Mouse (Mus musculus) limb, embryonic 15.5 days (tissue): Measurements from ENCODE around the gene Mrpl23. TPM values are rescaled to one million over a fixed set of nuclear protein-coding genes. Genes with fewer than 3 reads are reported as not detected.

Source experiments
- ATAC-seq: fragments of 200-750 bp; cut with Nextera tagmentation; 2 replicates; pipeline ENCODE4 v1.8.0; 2017; ENCODE audit warnings: low read depth, moderate TSS enrichment; ENCODE audit not compliant: insufficient number of reproducible peaks, low FRiP score, low TSS enrichment
- H3K27ac ChIP-seq: fragments of 300-500 bp; sonication (generic); 2 replicates; pipeline ENCODE4 v1.5.1; 2015; ENCODE audit warnings: moderate library complexity, mild to moderate bottlenecking, inconsistent platforms
- H3K27me3 ChIP-seq: fragments of 300-500 bp; sonication (generic); 2 replicates; pipeline ENCODE4 v1.6.1; 2015; ENCODE audit warnings: inconsistent platforms
- H3K36me3 ChIP-seq: fragments of 300-500 bp; sonication (generic); 2 replicates; pipeline ENCODE4 v1.6.1; 2015; ENCODE audit warnings: inconsistent platforms
- H3K4me1 ChIP-seq: fragments of 300-500 bp; sonication (generic); 2 replicates; pipeline ENCODE4 v1.6.1; 2015; ENCODE audit warnings: inconsistent platforms
- H3K4me2 ChIP-seq: fragments of 300-500 bp; sonication (generic); 2 replicates; pipeline ENCODE4 v1.6.1; 2015; ENCODE audit warnings: mild to moderate bottlenecking, inconsistent platforms
- H3K4me3 ChIP-seq: fragments of 300-500 bp; sonication (generic); 2 replicates; pipeline ENCODE4 v1.5.1; 2015; ENCODE audit warnings: mild to moderate bottlenecking, inconsistent platforms
- H3K9ac ChIP-seq: fragments of 300-500 bp; sonication (generic); 2 replicates; pipeline ENCODE4 v1.6.1; 2015; ENCODE audit warnings: inconsistent platforms
- H3K9me3 ChIP-seq: fragments of 300-500 bp; sonication (generic); 2 replicates; pipeline ENCODE4 v1.6.1; 2016; ENCODE audit warnings: inconsistent platforms
- WGBS: fragments of 180-500 bp; shearing (Covaris S2); methylation state at CpG from one replicate; pipeline ENCODE4 v1.1.7; 2015; 5-methylcytosine and 5-hydroxymethylcytosine counted together
- polyA plus RNA-seq: library from polyadenylated mRNA; unstranded; fragments of >200 nt; fragmentation: Nextera tagmentation; extraction: Ambion mirVana; gene quantifications from 2 replicates; pipeline ENCODE4 v1.2.1, GENCODE M21; 2015

Mrpl23 gene
- polyA plus RNA-seq: 28.8 and 30.5 TPM in 2 replicates

DNA sequence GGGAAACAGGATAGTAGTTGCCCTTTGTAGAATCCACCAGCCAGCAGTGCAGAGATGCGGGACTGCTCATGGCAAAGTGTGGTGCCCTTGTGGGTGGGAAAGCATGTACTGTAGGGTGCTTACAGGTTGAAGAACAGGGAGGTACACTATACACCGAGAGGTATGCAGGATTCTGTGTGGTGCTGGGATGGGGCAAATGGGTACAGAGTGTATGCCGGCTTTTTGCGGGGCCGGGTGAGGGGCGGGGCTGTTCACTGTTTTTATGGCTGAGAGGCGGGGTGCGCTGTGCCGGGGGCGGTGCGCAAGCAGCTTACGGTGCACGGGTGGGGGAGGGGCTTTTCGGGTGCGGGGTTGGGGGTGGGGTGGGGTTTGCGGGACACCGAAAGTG lies at the start of gene Mrpl23:
Mrpl23 (plus strand) TSS at position 16 of the 388 bp plus-strand sequence.
- H3K4me1 ChIP-seq: peaks cover 63% of the 10 kb centered on the region
- no peaks in the 10 kb centered on the region for H3K36me3 ChIP-seq
- peak; percentile 63 for ATAC-seq
- H3K4me3 ChIP-seq: peak within 1 kb of the TSS; percentile 52
- peak within 1 kb of the TSS; percentile 97 for H3K27ac ChIP-seq
- no peaks in the 10 kb centered on the region for H3K27me3 ChIP-seq
- H3K9ac ChIP-seq: peak within 1 kb of the TSS; percentile 75
- H3K9me3 ChIP-seq: no peaks in the 10 kb centered on the region
- peak within 1 kb of the TSS; percentile 71 for H3K4me2 ChIP-seq
- WGBS: 2% methylated on average over 15 of the region's 17 CpGs

GRCm38 (mm10) chr7:142483136-142483535 lies 49.4 kb upstream of the Mrpl23 start:
- Histone ChIP-seq H3K27ac (peak overlapping the region; percentile 97), H3K9ac (no peak overlapping the region), H3K4me2 (no peak overlapping the region), H3K4me3 (no peak overlapping the region), H3K27me3 (no peaks in the 10 kb centered on the region), H3K9me3 (no peaks in the 10 kb centered on the region), H3K4me1 (peaks cover 87% of the 10 kb centered on the region), H3K36me3 (0 out of 2 replicates have a peak, but pooled peaks cover 2% of the 10 kb centered on the region)
- WGBS: 15% methylated on average over 11 of the region's 11 CpGs
- peak; percentile 4; the same call in 1 of the 2 replicates for ATAC-seq

DNA sequence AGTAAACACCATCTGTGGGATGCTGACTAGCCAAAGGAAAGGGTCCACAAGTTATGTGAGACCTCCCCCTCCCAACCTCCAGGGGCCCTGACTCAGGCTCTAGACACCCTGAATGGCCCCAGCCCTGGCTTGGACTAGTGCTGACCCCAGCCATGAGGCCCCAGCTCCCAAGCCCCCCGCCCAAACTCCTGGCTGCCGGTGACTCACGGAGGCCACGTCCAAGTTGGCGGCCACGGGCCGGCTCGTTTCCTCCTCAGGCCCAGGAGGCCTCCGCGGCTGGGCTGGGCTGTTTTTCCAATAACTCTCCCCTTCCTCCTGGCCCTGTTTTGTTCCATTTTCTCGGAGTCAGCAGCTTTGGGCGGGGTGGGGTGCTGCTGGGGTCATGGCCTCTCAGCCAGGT lies 47.7 kb upstream of the Mrpl23 start:
- H3K9ac ChIP-seq: no peak overlapping the region
- no peak for ATAC-seq

DNA sequence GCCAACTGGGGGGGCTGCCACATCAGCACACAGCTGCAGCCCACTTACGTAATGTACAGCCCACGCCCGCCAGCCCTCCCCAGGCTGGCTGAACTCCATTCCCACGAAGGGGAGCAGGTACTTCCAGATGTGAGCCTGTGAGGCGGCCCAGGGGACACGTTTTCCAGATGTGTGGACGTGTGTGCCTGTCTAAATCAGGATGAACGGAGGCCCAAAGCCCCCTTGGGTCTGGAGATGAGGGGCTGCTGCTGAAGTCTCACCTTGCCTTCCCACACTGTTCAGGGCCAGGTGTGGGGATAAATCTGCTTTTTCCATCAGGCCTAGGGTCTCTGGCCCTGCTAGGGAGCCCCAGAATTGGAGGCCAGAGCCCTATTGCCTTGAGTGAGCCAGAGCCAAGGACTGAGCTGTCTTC lies 45.7 kb upstream of the Mrpl23 start:
- Histone ChIP-seq H3K9ac (no peak overlapping the region), H3K4me1 (peaks cover 73% of the 10 kb centered on the region)

More for the DNA sequence above, 47.7 kb upstream of the Mrpl23 start:
- H3K9me3 ChIP-seq: no peaks in the 10 kb centered on the region
- peak overlapping the region; percentile 97 for H3K27ac ChIP-seq
- no peak overlapping the region for H3K4me3 ChIP-seq
- peaks cover 92% of the 10 kb centered on the region for H3K4me1 ChIP-seq
- H3K36me3 ChIP-seq: peaks cover 14% of the 10 kb centered on the region
- H3K4me2 ChIP-seq: no peak overlapping the region
- 39% methylated on average over 12 of the region's 12 CpGs for WGBS
- H3K27me3 ChIP-seq: no peaks in the 10 kb centered on the region

GRCm38 (mm10) chr7:142487341-142487859 lies 45.1 kb upstream of the Mrpl23 start:
- H3K9me3 ChIP-seq: no peaks in the 10 kb centered on the region
- peak overlapping the region; percentile 10; the same call in 1 of the 2 replicates for H3K4me2 ChIP-seq
- H3K27ac ChIP-seq: peak overlapping the region; percentile 97
- peaks cover 67% of the 10 kb centered on the region for H3K4me1 ChIP-seq
- 11% methylated on average over 9 of the region's 9 CpGs for WGBS
- no peak overlapping the region for H3K9ac ChIP-seq
- H3K36me3 ChIP-seq: peaks cover 37% of the 10 kb centered on the region
- H3K4me3 ChIP-seq: no peak overlapping the region
- no peaks in the 10 kb centered on the region for H3K27me3 ChIP-seq
- ATAC-seq: peak; percentile 77

More for the DNA sequence above, 45.7 kb upstream of the Mrpl23 start:
- Histone ChIP-seq H3K36me3 (peaks cover 31% of the 10 kb centered on the region), H3K27me3 (no peaks in the 10 kb centered on the region), H3K9me3 (no peaks in the 10 kb centered on the region), H3K27ac (peak overlapping the region; percentile 97), H3K4me3 (no peak overlapping the region), H3K4me2 (0 out of 2 replicates have a peak overlapping the region, but pooled peaks have one; percentile 10)
- 0 out of 2 replicates have a peak, but pooled peaks have one; percentile 16 for ATAC-seq
- 25% methylated on average over 8 of the region's 8 CpGs for WGBS

DNA sequence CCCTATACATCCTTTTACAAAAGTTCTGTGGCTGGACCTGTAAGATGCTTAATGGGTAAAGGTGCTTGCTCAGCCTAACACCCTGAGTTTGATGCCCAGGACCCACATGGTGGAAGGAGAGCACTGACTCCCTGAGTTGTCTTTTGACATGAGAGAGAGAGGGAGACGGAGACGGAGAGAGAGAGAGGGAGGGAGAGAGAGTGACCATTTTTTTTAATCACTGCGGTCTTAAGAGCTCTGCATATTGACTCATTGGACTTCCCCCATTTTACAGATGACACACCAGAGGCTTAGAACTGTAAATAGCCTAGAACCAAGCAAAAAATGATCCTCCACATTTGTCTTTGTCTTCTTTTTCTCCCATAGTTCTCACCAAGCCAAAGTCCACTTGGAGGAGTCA lies 44.4 kb upstream of the Mrpl23 start:
- ATAC-seq: no peak
- H3K9me3 ChIP-seq: no peaks in the 10 kb centered on the region
- peak overlapping the region; percentile 97 for H3K27ac ChIP-seq
- 67% methylated on average over 3 of the region's 3 CpGs for WGBS
- H3K27me3 ChIP-seq: no peaks in the 10 kb centered on the region
- H3K9ac ChIP-seq: no peak overlapping the region
- no peak overlapping the region for H3K4me2 ChIP-seq
- no peak overlapping the region for H3K4me3 ChIP-seq
- peaks cover 38% of the 10 kb centered on the region for H3K36me3 ChIP-seq
- H3K4me1 ChIP-seq: peaks cover 64% of the 10 kb centered on the region

GRCm38 (mm10) chr7:142493535-142493934 lies 39.0 kb upstream of the Mrpl23 start:
- peaks cover 35% of the 10 kb centered on the region for H3K36me3 ChIP-seq
- H3K27ac ChIP-seq: peak overlapping the region; percentile 62
- no peak overlapping the region for H3K4me3 ChIP-seq
- ATAC-seq: no peak
- WGBS: 44% methylated on average over 8 of the region's 8 CpGs
- H3K9ac ChIP-seq: no peak overlapping the region
- H3K9me3 ChIP-seq: no peaks in the 10 kb centered on the region
- H3K4me2 ChIP-seq: no peak overlapping the region
- H3K4me1 ChIP-seq: peaks cover 16% of the 10 kb centered on the region
- no peaks in the 10 kb centered on the region for H3K27me3 ChIP-seq

DNA sequence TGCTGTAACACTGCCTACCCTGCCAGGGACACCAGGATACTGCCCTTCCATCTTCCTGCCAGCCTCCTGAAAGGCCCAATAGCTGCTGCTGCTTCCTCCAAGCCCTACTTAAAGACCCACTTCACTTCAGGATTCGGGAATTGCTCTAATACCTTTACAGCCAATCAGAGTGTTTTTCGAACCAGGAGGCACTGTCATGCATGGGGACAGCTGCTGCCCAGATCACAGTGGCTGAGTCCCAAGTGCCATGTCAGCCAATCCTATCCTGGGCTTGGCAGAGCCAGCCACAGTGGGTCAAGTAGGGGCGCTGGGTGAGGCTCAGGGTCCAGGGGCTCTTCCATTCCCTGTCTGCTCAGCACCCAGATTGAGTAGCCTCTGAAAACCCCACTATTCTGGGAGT lies 36.3 kb upstream of the Mrpl23 start:
- Histone ChIP-seq H3K9ac (no peak overlapping the region), H3K27ac (0 out of 2 replicates have a peak overlapping the region, but pooled peaks have one; percentile 11)
- WGBS: 83% methylated on average over 3 of the region's 3 CpGs

GRCm38 (mm10) chr7:142496800-142497199 lies 35.7 kb upstream of the Mrpl23 start:
- H3K27ac ChIP-seq: no peak overlapping the region
- no peak overlapping the region for H3K4me3 ChIP-seq
- no peak overlapping the region for H3K4me2 ChIP-seq
- H3K9me3 ChIP-seq: no peaks in the 10 kb centered on the region
- no peaks in the 10 kb centered on the region for H3K27me3 ChIP-seq
- H3K4me1 ChIP-seq: peaks cover 18% of the 10 kb centered on the region
- WGBS: 89% methylated on average over 5 of the region's 5 CpGs
- H3K9ac ChIP-seq: no peak overlapping the region
- ATAC-seq: no peak
- peaks cover 7% of the 10 kb centered on the region; the same call in 1 of the 2 replicates for H3K36me3 ChIP-seq

More for the DNA sequence above, 36.3 kb upstream of the Mrpl23 start:
- no peak for ATAC-seq
- Histone ChIP-seq H3K27me3 (no peaks in the 10 kb centered on the region), H3K9me3 (no peaks in the 10 kb centered on the region), H3K4me3 (no peak overlapping the region), H3K36me3 (peaks cover 12% of the 10 kb centered on the region; the same call in 1 of the 2 replicates), H3K4me2 (no peak overlapping the region), H3K4me1 (peaks cover 18% of the 10 kb centered on the region)

DNA sequence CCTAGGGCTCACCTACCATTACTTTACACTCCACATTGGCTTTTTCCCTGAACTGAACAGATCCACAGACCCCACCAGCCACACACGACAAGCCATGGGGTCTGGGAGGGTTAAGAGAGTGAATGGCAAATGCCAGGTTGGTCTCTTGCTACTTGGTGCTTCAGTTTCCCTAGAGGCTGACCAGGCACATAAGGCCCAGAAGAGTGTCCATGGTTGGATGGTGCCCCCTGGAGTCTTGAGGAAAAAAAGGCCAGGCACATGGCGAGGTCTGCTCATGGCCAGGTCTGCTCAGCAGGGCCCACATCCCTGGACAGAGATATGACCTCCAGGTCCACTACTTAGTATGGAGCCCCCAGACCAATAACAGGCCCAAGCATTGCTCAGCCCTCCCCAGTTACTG lies 34.7 kb upstream of the Mrpl23 start:
- Histone ChIP-seq H3K36me3 (no peaks in the 10 kb centered on the region), H3K4me1 (peaks cover 17% of the 10 kb centered on the region), H3K9me3 (no peaks in the 10 kb centered on the region), H3K9ac (no peak overlapping the region), H3K27me3 (no peaks in the 10 kb centered on the region), H3K27ac (no peak overlapping the region), H3K4me2 (no peak overlapping the region), H3K4me3 (no peak overlapping the region)
- 93% methylated on average over 2 of the region's 2 CpGs for WGBS
- ATAC-seq: no peak

GRCm38 (mm10) chr7:142498575-142498974 lies 33.9 kb upstream of the Mrpl23 start, which contains the start of gene Tnnt3:
TSS of gene Tnnt3 (plus strand) at chr7:142498836.
- H3K4me3 ChIP-seq: no peak within 1 kb of the TSS
- H3K4me2 ChIP-seq: no peak within 1 kb of the TSS
- ATAC-seq: no peak
- H3K9ac ChIP-seq: no peak within 1 kb of the TSS
- peaks cover 12% of the 10 kb centered on the region for H3K4me1 ChIP-seq
- peak within 1 kb of the TSS; percentile 50 for H3K27ac ChIP-seq
- no peaks in the 10 kb centered on the region for H3K27me3 ChIP-seq
- 72% methylated on average over 2 of the region's 2 CpGs for WGBS
- H3K9me3 ChIP-seq: no peaks in the 10 kb centered on the region
- H3K36me3 ChIP-seq: no peaks in the 10 kb centered on the region

- Histone ChIP-seq H3K4me2 (no peak overlapping the region), H3K9me3 (no peaks in the 10 kb centered on the region), H3K27ac (peak overlapping the region; percentile 50; the same call in 1 of the 2 replicates), H3K36me3 (no peaks in the 10 kb centered on the region), H3K4me3 (no peak overlapping the region), H3K27me3 (no peaks in the 10 kb centered on the region), H3K4me1 (peaks cover 7% of the 10 kb centered on the region), H3K9ac (no peak overlapping the region)
- no peak for ATAC-seq
- 63% methylated on average over 5 of the region's 5 CpGs for WGBS
Measured at GRCm38 (mm10) chr7:142499010-142499721, 33.3 kb upstream of the Mrpl23 start.
